Mouse (Mus musculus): ENCODE measurements at regions not wholly inside any gene's neighbourhood (a gene's known extent, or its start where the extent isn't known, plus 50 kb on each side); places are given as distances from the start of the nearest gene placed in this dataset.

DNA sequence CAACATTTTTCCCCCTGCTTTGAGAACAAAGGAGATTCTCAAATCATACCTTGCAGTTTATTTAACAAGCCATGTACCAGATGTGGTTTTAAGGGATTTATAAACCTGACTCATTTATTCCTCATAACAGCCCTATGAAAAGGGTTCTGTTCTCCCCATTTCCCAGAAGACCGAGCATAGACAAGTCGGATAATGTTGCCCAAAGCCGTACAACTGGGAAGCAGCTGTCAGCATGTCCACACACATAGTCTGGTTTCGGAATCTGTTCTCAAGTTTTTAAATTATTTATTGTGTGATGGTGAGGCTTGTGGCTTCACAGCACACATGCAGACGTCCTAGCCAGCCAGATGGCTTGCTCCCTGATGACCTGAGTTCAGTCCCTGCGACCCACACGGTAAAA is 143.4 kb upstream of the Noct start:
- intact Hi-C loops (cut with DNase I): no loop called here
- DNase-seq: no peak

DNA sequence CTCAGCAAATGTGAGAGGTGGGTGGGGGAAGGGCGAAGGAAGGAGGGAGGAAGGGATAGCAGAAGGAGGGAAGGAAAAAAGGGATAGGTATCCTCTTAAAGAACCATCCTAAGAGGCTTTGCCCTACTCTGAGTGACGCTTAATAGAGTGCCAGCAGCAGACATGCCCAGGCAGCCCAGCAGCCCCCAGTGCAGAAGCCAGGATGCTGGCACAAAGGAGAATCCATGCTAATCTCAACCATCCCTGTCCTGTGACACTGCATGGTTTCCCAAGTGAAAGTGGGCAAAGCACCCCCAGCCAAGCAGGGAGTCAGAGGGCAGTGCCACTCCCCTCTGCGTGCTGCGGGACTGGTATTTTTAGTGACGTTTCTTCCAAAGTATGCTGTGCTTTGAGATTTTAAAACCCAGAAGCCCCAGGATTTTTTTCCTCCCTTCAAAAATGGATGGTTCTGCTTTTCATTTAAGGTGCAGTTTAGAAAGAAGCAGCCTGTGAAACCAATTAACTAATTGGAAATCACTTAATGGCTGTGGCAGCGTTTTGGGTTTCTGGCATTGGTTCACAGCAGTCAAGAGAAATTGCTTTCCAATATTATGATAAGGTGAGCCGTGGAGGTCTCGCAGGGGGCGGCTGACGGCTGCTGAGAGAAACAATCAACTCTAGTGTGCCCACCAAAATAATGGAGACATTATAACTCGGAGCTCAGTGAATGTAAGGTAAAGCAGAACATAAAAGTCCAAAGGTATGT is 141.2 kb upstream of the Noct start:
- intact Hi-C loops (cut with DNase I): no loop called here
- DNase-seq: no peak

DNA sequence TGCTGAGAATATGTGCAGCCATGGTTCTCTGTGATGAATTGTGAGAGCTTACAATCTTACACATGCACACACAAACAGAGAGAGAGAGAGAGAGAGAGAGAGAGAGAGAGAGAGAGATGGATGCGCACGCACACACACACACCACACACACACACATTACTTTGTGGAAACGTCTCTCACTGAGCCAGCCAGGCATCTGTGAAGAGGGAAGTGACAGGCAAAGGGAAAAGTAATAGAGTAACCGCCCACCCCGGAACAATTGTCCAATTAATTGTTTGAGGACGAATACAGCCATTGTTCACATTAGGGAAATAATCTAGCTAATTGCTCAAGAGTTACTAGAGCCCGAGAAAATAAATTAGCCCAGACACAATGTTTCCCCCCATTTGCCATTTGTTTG is 140.7 kb upstream of the Noct start:
- no peak for DNase-seq
- intact Hi-C loops (cut with DNase I): no loop called here

DNA sequence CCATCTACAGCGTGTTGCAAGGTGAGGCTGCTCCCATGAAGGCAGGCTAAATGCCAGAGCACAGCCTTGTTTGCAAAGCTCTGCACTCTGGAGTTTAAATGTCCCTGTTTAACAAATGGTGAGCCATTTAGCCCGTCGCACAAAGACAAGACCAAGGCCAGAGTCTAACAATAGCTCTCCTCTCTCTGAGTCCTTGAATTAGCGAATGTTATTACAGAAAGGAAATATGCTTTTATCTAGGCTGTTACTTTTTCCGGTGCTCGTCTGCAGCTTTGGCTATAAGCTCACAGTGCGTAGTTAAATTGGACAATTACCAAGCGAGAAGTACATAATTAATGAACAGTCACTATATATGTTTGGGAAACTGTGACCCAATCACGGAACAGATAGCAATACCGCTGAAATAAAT is 137.8 kb upstream of the Noct start:
- intact Hi-C loops (cut with DNase I): no loop called here

DNA sequence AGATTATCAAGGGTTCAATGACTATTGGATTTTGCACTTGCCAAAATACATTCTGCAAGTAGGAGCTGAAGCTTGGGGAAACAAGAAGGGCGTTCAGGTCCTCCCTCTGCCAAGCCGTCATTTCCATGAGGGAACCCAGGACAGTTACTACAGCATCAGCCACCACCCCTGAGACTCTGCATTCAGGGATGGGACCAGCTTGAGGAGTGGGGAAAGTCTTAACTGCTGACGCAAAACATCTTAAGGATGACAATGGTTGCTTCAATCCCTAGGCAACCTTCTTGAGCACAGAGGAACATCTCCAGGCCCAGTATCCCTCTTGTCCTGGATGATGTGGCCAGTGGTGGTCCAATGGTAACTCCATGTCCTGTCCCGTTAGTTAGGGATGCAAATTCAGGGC is 137.2 kb upstream of the Noct start:
- intact Hi-C loops (cut with DNase I): no loop called here
- DNase-seq: no peak

More for the DNA sequence above, 137.8 kb upstream of the Noct start:
- no peak for DNase-seq

DNA sequence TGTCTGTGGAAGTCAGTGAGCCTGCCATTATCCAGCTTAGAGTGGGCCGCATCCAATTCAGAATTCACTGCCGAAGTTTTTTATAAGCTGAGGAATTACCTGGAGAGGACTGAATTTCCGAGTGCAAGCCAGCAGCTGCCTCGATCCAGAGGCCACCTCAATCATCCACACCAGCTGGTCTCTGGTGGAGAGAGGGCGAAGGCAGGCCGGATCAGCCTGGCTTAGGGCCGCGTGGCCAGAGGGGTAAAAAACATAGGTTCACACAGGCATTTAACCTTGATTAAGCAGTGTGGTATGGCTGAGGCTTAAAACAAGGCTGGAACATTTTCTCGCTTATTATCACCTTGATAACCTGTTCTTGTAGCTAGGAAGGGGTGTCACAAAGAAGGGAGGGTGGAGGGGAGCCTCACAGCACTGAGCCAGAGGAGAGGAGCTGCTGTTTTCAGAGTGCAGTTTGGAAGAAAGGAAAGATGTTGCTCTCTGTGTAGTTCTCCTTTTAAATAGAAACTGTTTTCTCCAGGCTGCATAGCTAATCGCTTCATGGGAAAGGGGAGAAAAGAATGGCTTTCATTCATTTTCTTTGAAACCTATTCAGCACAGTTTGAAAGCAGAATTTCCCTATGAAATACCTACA is 135.1 kb upstream of the Noct start:
- intact Hi-C loops (cut with DNase I): no loop called here
- no peak for DNase-seq

DNA sequence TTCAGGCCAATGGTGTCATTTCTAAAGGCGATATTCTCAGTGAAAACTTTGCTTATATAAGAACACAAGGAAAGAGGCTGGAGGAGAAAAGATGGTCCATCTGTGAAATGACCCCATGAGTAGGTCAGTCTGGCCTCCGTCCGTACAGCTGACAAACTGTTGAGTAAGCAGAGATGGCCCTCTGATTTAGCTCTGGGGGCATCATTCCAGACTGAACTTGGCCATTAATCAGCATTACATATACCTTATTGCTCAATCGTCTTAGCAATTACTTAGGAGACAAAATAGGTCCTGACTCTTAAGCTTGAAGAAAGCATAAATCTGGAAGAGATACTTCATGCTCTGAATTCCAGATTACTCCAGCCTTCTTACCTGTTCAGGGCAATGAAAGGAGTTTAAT is 132.8 kb upstream of the Noct start:
- intact Hi-C loops (cut with DNase I): no loop called here
- DNase-seq: peak in 1 of 2 experiments; percentile 19

DNA sequence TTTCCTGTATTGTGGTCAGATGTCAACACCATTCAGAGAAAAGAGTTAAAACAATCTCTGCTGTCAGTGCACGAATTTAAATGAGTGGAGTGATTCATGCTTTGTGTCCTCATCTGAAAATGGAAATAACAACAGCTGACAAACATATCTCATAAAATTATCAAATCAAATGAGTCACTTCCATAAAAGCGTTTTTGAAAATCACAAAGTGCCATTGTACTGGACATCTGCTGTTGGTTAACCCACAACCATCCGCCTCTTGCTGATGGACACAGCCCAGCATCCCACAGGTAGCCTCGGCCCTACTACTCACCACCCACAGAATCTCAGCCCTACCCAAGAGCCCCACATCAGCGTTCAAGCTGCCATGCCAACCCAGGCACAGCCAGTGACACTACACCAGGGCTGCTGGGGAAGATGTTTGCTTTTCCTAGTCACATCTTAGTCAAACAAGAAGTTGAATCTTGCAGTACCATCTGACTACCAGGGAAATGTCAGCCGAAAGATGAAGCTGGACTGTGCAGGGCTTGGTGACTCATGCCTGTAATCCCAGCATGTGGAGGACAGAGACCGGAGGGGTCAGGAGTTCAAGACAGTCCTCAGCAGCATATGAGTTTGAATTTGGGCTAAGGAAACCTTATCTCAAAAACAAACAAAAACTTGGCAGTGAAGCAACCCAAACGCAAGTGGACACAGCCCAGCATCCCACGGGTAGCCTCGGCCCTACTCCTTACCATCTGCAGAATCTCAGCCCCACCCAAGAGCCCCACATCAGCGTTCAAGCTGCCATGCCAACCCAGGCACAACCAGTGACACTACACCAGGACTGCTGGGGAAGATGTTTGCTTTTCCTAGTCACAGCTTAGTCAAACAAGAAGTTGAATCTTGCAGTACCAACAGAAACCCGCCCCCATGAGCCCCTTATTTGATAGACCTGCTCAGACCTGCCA is 131.9 kb upstream of the Noct start:
- intact Hi-C loops (cut with DNase I): no loop called here
- no peak for DNase-seq

DNA sequence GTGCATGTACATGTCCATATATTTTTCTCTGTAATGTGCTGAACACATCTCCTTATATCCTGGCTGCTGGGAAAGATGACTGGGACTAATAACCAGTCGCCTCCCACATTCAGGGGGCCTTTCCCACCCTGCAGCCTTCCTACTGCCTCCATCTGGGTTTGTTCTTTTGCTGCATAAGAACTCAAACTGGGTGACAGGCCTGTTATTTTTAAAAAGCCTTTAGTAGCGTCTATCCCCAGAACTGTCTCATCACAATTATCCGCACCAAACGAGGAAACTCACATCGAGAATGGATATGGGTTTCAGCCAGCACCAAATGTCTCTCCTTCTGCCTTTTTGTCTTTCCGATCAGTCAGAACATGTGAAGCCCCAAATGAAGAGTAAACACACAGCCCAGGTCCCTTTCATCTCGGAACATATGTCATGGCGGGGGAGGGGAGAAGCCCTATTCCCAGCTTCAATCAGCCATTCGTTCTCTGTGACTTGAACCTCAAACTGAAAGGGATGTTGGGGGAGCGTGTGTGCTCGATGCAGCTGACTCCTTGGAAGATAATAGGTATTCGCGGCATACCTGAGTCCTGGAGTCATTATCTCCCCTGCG is 128.3 kb upstream of the Noct start:
- intact Hi-C loops (cut with DNase I): no loop called here
- DNase-seq: no peak

DNA sequence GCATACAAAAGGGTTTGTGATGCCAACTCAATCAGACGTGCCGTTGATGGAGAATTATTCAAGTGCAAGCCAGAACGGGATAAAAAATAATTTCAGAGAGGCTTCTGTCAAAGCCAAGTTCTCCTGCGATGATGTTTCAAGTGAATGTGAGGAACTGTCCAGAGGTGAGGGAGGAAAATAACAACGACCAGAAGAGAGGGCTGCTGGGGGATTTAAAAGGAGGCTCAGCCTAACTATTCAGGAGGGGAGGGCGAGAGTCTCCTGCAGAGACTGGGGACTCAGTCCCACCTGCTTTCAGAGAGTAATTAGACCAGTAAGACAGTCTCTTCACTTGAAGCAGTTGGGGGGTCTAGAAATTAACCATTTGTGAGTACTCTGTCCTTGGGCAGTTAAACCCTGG is 127.7 kb upstream of the Noct start:
- intact Hi-C loops (cut with DNase I): no loop called here

DNA sequence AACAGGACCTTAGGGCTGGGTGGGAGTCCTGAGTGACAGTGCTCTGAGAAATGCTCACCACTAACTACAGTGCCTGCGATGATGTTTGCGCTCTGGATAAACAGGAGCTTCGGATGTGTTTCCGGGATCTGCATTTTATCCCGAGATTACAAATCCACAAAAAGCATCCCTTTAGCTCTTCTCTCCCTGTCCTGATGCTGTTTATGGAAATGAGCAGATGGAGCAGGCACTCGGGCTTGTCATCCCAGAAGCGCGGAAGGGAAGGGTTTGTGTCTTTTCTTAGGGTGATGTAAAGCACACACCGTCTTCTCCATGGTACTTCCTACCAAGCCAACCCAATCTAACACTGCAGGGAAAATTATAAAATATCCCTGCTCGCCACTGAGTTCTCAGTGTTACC is 126.9 kb upstream of the Noct start:
- DNase-seq: no peak
- intact Hi-C loops (cut with DNase I): no loop called here

More for the DNA sequence above, 127.7 kb upstream of the Noct start:
- no peak for DNase-seq

DNA sequence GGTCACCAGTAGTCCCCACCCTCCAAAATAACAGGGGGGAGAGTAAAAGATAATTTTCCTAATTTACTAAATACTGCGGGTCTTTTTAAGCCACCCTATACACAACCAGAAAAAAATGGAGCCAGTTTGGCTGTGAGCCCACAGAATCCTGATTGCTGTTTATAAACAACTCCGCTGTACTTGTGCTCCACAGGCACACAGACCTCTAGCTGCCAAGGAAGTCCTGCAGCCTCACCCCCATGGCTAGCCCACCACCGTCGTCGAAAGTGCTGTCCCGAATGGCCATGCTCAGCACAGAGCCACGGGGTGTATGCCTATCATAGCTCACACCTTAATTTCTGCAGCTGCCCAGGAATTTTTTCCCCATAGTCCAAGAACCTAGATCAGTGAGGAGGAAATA is 124.3 kb upstream of the Noct start:
- intact Hi-C loops (cut with DNase I): no loop called here
- DNase-seq: no peak

DNA sequence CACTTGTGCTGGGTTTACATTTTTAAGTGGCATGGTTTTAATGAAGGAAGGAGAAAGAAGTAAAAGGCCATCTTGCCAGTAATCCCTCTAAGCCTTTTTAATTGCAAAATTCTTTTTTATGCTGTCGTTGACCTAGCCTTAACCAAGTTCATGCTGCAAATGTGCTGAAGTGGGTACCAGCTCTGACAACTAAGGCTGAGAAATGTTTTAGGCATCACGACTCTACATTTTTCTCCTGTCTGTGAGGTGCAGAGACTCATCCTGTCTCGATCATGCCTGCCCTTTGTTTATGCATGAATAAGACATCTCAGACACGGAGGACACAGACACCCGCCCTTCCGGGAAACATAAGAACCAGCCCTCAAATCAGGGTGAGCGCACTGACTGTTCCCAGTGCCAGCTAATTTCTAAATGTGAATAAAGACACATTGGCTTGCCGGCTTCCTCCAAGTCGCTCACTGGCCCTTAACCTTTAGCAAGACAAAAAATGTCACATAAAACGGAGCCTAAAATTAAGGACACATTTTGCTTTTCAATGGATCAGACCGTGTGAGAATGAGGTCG is 115.5 kb upstream of the Noct start:
- no peak for DNase-seq
- intact Hi-C loops (cut with DNase I): no loop called here

DNA sequence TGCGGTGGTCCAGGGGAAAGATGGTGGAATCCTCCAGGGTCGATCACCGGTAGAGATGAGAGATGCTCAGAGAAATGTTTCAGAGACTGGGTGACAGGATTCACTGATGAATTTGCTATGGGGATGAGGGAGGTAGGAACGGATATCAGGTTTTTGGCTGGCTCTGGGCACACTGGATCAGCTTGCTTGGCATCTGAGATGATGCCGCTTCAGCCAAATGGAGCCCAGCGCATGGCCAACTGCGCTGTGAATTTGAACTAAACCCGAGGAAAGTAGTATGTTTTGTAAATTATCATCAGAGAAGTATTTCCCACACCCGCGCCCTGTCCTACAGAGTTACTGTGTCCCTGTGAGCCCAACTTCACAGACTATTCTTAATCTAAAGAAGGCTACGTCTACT is 113.0 kb upstream of the Noct start:
- intact Hi-C loops (cut with DNase I): no loop called here
- DNase-seq: no peak

DNA sequence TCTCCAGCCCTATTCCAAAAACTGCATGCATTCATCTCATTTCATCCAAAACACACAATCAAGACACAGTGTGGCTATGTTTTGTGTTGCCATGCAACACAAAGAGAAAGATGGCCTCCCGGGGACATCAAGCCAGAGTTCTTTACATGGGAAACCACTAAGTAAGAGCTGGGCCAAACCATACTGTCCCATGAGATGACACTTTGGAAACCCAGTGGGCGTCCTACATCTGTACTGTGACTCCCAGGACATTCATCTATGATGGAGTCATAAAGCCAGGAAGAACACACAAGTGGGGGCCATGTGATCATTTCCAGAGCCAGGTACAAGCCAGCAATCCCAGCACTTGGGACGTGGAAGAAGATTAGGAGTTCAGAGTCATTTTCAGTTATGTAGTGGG is 111.9 kb upstream of the Noct start:
- no peak for DNase-seq
- intact Hi-C loops (cut with DNase I): no loop called here

DNA sequence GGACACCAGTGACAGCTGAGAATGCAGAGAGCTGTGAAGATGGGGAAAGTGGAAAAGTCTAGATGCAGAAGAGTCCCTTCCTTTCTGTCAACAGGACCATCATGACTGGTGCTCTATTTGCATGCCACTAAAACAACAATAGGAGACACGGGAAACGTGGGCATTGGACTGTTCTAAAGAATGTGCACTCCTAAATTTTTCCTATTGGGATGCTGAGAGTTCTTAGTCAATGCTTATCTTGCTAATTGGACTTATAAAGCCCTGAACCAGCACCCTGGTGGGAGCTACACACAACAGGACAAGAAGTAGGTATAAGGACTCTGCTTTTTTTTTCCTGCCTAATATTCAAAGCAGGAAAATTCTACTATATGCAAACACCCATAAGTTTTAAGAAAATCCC is 108.3 kb upstream of the Noct start:
- DNase-seq: no peak
- intact Hi-C loops (cut with DNase I): loop anchor here (5.0 kb wide), 1 partner anchor 39 kb away; no protein-coding TSS in a partner anchor

DNA sequence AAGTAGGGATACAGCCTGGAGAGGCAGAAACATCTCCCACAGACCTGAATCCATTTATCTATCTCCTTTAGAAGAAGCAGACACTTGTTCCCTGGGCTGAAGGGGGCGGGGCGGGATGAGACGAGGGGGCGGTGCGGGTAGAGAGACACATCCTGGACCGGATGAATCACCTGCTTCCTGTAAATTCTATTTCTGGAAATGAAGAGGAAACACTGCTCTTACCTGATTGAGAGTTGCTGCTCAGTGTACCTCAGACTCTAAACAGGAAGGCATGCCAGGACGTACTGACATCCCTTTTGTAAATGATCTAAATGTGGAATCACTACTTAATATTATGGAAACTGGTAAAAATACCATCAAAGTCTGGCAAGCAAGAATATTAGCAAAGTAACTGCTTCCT is 105.5 kb upstream of the Noct start:
- peak in 1 of 2 experiments; percentile 11 for DNase-seq
- intact Hi-C loops (cut with DNase I): loop anchor here (5.0 kb wide), 1 partner anchor 41 kb away; no protein-coding TSS in a partner anchor

DNA sequence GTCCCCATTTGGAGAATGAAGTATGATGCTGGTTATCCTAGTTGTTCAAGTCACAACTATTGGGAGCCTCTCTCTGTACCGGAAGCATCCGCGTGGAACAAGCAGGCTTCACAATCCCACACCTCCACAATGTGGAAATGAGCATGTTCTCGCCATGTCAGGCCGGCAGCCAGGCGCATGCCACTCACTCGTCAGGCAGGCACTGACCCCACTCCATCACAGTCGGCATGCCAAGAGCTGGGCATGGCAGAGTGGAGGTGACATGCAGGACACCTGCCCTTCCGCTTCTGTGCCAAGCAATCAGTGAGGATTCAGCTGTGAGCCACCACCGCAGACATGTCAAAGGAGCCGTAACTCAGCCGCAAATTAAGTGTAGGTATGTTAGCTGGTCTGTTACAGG is 103.7 kb upstream of the Noct start:
- DNase-seq: no peak
- intact Hi-C loops (cut with DNase I): loop anchor here (5.0 kb wide), 2 partner anchors 52 to 213 kb away; no protein-coding TSS in a partner anchor

DNA sequence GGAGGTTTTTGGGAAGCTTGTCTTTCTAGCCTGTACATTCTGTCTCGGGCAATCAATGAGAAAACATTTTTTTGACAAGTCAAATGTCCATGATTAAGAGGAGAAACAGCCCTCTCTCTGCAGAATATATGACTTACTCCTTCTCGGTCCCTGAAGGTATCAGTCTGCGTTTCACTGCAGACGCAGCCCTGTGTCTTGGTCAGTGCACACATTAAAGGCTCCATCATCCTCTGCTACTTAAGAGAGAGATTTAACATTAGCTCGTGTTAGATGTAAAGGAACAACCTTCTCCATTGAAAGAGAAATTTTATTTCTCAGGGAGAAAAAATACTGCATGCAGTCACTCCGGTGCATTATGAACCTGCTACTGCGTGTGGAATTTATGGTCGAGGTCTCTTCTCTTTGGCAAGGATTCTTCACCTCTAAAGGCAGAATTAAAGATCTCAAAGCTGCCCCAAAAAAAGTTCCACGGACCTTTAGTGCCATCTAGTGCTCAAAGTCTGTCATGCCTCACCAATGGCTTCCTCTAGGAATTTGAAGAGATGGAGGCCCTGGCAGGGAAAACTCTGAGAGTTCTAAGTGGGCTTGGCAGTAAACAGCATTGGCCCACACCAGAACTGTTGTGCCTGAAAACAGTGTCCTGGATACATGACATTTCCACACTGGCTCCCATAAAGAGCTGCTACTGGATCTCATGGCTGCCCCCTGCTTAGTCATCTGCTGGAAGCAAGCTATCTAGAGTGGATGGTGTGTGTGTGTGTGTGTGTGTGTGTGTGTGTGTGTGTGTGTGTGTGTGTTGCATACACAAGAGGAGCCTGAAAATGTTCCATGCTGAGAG is 102.3 kb upstream of the Noct start:
- intact Hi-C loops (cut with DNase I): loop anchor here (5.0 kb wide), 2 partner anchors 50 to 215 kb away; no protein-coding TSS in a partner anchor
- DNase-seq: peak; percentile 66 to 81
